Mouse (Mus musculus) brain, embryonic 18.5 days (tissue): ENCODE measurements around the gene Aars.
A peak's percentile ranks its signal among the peaks of the same experiment; 100 is the strongest.
"Not testable (repeated sequence)": the region's sequence is repeated elsewhere in the genome, so short reads cannot be mapped to it uniquely, and the experiment has no call there.

Experiments used
- DNase-seq: peaks from one replicate; pipeline ENCODE4 v3.0.0-alpha.2; 2012; ENCODE audit warnings: low read depth, low spot score

The Aars gene

GRCm38 (mm10) chr8:111053827-111054518, 21.0 kb downstream of the Aars start:
- DNase-seq: no peak

- no peak for DNase-seq
Observed at GRCm38 (mm10) chr8:111055031-111055634, 22.2 kb downstream of the Aars start.

GRCm38 (mm10) chr8:111055661-111056060, 22.7 kb downstream of the Aars start:
- no peak for DNase-seq

GRCm38 (mm10) chr8:111056158-111056663, 23.3 kb downstream of the Aars start, which contains the start of gene Exosc6:
TSS of gene Exosc6 (plus strand) at chr8:111056339.
- DNase-seq: peak; percentile 88

- no peak for DNase-seq
Observed at GRCm38 (mm10) chr8:111056691-111057293, 23.8 kb downstream of the Aars start.

GRCm38 (mm10) chr8:111058946-111059572, 26.1 kb downstream of the Aars start:
- DNase-seq: no peak

GRCm38 (mm10) chr8:111061688-111062071, 28.7 kb downstream of the Aars start:
- DNase-seq: no peak

GRCm38 (mm10) chr8:111062072-111062757, 29.3 kb downstream of the Aars start:
- peak; percentile 80 for DNase-seq

GRCm38 (mm10) chr8:111062893-111063292, 29.9 kb downstream of the Aars start:
- no peak for DNase-seq

GRCm38 (mm10) chr8:111066308-111066707, 33.4 kb downstream of the Aars start:
- no peak for DNase-seq

- DNase-seq: no peak
Observed at GRCm38 (mm10) chr8:111067439-111067838, 34.5 kb downstream of the Aars start.

- not testable (repeated sequence) for DNase-seq
Observed at GRCm38 (mm10) chr8:111068660-111069059, 35.7 kb downstream of the Aars start.

- DNase-seq: no peak
Observed at GRCm38 (mm10) chr8:111075926-111076325, 43.0 kb downstream of the Aars start.

- no peak for DNase-seq
Observed at GRCm38 (mm10) chr8:111079461-111079860, 46.5 kb downstream of the Aars start.

GRCm38 (mm10) chr8:111079861-111080271, 46.9 kb downstream of the Aars start:
- no peak for DNase-seq

- DNase-seq: no peak
Observed at GRCm38 (mm10) chr8:111081580-111082258, 48.8 kb downstream of the Aars start.

GRCm38 (mm10) chr8:111083936-111084335, 51.0 kb downstream of the Aars start:
- DNase-seq: not testable (repeated sequence)

- peak; percentile 22 for DNase-seq
Observed at GRCm38 (mm10) chr8:111090126-111090525, 57.2 kb downstream of the Aars start.

- no peak for DNase-seq
Observed at GRCm38 (mm10) chr8:111091706-111092105, 58.8 kb downstream of the Aars start.

GRCm38 (mm10) chr8:111092326-111092725, 59.4 kb downstream of the Aars start, which contains the start of gene Clec18a:
TSS of gene Clec18a (minus strand) at chr8:111092426.
- DNase-seq: not testable (repeated sequence)
